Mouse (Mus musculus): ENCODE results near the gene Polr2e. TPM values are rescaled to one million over a fixed set of nuclear protein-coding genes. Genes with fewer than 3 reads are reported as not detected.

The Polr2e gene
- polyA plus RNA-seq, 1 experiment: 216 TPM

DNA sequence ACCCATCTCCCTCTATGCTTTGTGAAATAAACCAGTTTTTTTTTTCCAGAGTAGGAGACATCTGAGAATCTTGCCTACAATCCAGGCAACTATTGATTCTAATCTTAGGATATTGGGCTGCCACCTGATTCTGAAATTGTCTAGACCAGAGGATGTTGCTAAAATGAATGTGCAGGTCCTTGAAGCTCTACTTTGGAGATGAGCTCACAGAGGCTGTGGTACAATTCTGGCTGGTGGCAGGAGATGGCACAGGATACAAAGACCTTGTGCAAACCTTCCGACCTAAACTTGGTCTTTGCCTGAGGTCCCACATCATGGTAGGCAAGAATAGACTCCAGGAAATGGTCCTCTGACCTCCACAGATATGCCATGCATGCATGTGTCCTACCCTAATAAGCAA, 44.0 kb downstream of the Polr2e start:
- no peak for DNase-seq (ENCODE audit: low read depth)
- TF ChIP-seq CTCF (IDR thresholded peaks at IDR 0.05; ENCODE audit: borderline replicate concordance, extremely low read depth, insufficient read depth, insufficient read length): no peak
- no peak for TF ChIP-seq POLR2A (IDR thresholded peaks at IDR 0.05; ENCODE audit: borderline replicate concordance, extremely low read depth, insufficient read depth, insufficient read length, poor library complexity, severe bottlenecking)

GRCm38 (mm10) chr10:79994397-79995115, 45.0 kb downstream of the Polr2e start:
- TF ChIP-seq CTCF (IDR thresholded peaks at IDR 0.05; ENCODE audit: borderline replicate concordance, extremely low read depth, insufficient read depth, insufficient read length) (no peak), POLR2A (IDR thresholded peaks at IDR 0.05; ENCODE audit: borderline replicate concordance, extremely low read depth, insufficient read depth, insufficient read length, poor library complexity, severe bottlenecking) (no peak)
- no peak for DNase-seq (ENCODE audit: low read depth)

- no peak for DNase-seq (ENCODE audit: low read depth)
- TF ChIP-seq CTCF (IDR thresholded peaks at IDR 0.05; ENCODE audit: borderline replicate concordance, extremely low read depth, insufficient read depth, insufficient read length) (peak; percentile 13; the same call in 1 of the 2 replicates), POLR2A (IDR thresholded peaks at IDR 0.05; ENCODE audit: borderline replicate concordance, extremely low read depth, insufficient read depth, insufficient read length, poor library complexity, severe bottlenecking) (no peak)
These were observed 48.0 kb downstream of the Polr2e start for GRCm38 (mm10) chr10:79991548-79991947.

- no peak for DNase-seq (ENCODE audit: low read depth)
- TF ChIP-seq CTCF (IDR thresholded peaks at IDR 0.05; ENCODE audit: borderline replicate concordance, extremely low read depth, insufficient read depth, insufficient read length) (no peak), POLR2A (IDR thresholded peaks at IDR 0.05; ENCODE audit: borderline replicate concordance, extremely low read depth, insufficient read depth, insufficient read length, poor library complexity, severe bottlenecking) (no peak)
These were observed 48.5 kb downstream of the Polr2e start for GRCm38 (mm10) chr10:79991099-79991498.

DNA sequence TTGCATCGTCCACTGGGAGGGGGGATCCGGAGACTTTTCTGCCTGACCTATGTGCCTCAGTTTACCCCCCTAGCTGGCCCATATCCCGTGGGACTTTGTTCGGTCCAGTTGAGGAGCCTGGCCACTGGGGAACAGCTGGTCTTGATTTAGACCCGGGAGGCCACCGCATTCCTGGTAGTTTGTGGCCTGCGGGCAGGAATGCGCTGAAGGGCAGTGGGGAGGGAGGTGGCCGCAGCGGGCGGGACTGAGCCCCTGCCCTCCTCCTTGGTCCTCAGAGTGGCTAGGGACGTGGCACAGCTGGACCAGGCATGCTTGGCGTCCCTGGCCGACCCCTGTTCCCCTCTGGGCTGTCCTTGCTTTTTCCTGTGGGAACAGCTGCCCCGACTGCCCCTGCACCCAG, 49.7 kb downstream of the Polr2e start:
- TF ChIP-seq CTCF (IDR thresholded peaks at IDR 0.05; ENCODE audit: borderline replicate concordance, extremely low read depth, insufficient read depth, insufficient read length) (no peak), POLR2A (IDR thresholded peaks at IDR 0.05; ENCODE audit: borderline replicate concordance, extremely low read depth, insufficient read depth, insufficient read length, poor library complexity, severe bottlenecking) (no peak)
- no peak for DNase-seq (ENCODE audit: low read depth)

DNA sequence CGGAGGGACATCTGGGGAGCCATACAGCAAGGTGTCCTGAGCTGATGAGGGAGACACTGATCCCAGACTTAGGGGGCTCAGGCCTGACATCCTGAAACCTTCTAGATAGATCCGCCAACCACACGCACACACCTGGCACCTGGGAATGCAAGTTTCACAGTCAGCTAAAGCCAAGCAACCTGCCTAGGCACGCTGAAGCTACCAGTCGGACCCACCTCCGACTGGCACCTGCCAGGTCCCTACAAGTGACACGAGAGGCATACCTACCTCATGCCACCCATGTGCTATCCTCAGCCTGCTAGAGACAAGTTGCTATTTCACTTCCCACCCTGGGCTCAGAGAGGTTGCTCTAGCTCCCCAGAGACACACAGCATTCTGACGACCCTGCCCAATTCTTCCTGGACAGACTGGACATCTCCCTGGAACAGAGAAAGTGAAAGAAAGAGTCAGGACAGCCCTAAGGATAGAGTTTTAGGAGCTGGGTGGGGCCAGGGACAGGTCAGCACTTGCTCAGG, 50.3 kb downstream of the Polr2e start:
- TF ChIP-seq POLR2A (IDR thresholded peaks at IDR 0.05; ENCODE audit: borderline replicate concordance, extremely low read depth, insufficient read depth, insufficient read length, poor library complexity, severe bottlenecking) (no peak), CTCF (IDR thresholded peaks at IDR 0.05; ENCODE audit: borderline replicate concordance, extremely low read depth, insufficient read depth, insufficient read length) (no peak)
- no peak for DNase-seq (ENCODE audit: low read depth)

DNA sequence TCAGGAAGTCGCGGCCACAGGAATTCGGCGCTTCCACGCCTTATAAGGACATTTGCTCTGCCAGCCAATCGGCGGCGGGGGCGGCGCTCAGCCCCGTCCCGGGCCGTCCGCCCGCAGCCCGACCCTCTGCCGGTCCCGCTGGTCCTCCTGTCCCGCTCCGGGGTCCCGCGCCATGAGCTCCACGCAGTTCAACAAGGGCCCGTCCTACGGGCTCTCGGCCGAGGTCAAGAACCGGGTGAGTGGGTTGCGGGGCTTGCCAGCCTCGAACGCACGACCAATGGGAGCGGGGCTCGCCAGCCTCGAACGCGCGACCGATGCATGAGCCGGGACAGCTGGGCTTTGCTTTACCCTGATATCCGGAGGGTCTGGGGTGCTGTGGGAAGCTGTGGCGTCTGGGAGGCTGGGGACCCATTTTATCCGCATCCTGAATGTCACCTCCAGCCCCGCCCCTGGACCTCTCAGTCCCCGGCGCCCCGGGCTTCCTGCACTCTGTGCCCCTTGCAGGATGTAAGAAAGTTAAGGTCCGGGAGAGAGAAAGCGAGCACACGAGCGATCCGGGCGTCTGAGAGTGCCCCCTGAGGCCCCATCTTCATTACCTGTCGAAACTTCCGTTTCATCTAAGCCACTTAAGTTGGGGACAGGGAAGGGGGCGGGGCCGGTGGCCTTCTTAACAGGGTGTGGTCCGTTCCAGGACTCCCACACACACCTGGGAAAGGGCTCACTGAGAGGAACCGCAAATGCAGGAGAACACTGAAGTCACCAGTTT, 50.9 kb downstream of the Polr2e start, which contains the start of gene Cnn2:
Gene Cnn2, plus strand, starts transcription at position 79 of the 766 bp plus-strand sequence.
- TF ChIP-seq CTCF (IDR thresholded peaks at IDR 0.05; ENCODE audit: borderline replicate concordance, extremely low read depth, insufficient read depth, insufficient read length): no peak
- TF ChIP-seq POLR2A (IDR thresholded peaks at IDR 0.05; ENCODE audit: borderline replicate concordance, extremely low read depth, insufficient read depth, insufficient read length, poor library complexity, severe bottlenecking): no peak
- DNase-seq (ENCODE audit: low read depth): peak; percentile 24

- TF ChIP-seq CTCF (IDR thresholded peaks at IDR 0.05; ENCODE audit: borderline replicate concordance, extremely low read depth, insufficient read depth, insufficient read length): no peak
- TF ChIP-seq POLR2A (IDR thresholded peaks at IDR 0.05; ENCODE audit: borderline replicate concordance, extremely low read depth, insufficient read depth, insufficient read length, poor library complexity, severe bottlenecking): no peak
- DNase-seq (ENCODE audit: low read depth): no peak
These were observed 51.7 kb downstream of the Polr2e start for GRCm38 (mm10) chr10:79987771-79988505.

- TF ChIP-seq CTCF (IDR thresholded peaks at IDR 0.05; ENCODE audit: borderline replicate concordance, extremely low read depth, insufficient read depth, insufficient read length) (peak; percentile 78), POLR2A (IDR thresholded peaks at IDR 0.05; ENCODE audit: borderline replicate concordance, extremely low read depth, insufficient read depth, insufficient read length, poor library complexity, severe bottlenecking) (no peak)
- DNase-seq (ENCODE audit: low read depth): peak; percentile 80
These were observed 52.6 kb downstream of the Polr2e start for GRCm38 (mm10) chr10:79986963-79987362.

DNA sequence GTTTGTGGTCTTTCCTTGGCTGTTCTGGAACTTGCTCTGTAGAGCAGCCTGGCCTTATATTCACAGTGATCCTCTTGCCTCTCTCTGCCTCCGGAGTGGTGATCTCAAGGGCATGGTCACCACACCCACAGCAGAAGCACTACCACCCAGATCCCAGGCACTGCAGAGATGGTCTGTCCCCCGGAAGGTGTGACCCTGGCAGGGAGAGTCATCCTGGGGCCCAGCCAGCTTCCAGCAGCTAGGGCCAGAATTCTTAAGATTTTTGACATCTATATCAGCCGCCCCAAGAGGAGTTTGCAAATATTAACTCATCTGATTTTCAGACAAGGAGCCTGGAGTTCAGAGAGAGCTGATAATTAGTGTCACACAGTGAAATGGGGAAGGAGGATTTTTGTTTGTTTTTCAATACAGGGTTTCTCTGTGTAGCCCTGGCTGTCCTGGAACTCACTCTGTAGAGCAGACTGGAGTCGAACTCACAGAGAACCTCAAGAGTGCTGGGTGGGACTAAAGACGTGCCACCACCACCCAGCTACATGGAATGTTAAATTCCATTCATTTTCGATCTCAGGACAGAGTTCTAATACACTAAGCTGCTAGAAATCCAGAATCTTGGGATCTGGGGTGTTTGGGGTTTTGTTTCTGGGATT, 53.2 kb downstream of the Polr2e start:
- TF ChIP-seq CTCF (IDR thresholded peaks at IDR 0.05; ENCODE audit: borderline replicate concordance, extremely low read depth, insufficient read depth, insufficient read length) (no peak), POLR2A (IDR thresholded peaks at IDR 0.05; ENCODE audit: borderline replicate concordance, extremely low read depth, insufficient read depth, insufficient read length, poor library complexity, severe bottlenecking) (no peak)

More for the DNA sequence above, 53.2 kb downstream of the Polr2e start:
- DNase-seq (ENCODE audit: low read depth): no peak

Other genes starting within 250 kb of the Polr2e start
- gene Prss57, start 248.8 kb downstream of the Polr2e start, polyA plus RNA-seq (2012; rRNA removed): 0.05 and 0.14 TPM in 2 replicates
- gene Palm, start 246.2 kb downstream of the Polr2e start, polyA plus RNA-seq (2012; rRNA removed): 157 and 219 TPM in 2 replicates
- gene Misp, start 218.8 kb downstream of the Polr2e start, polyA plus RNA-seq (2012; rRNA removed): 0.59 and 1.1 TPM in 2 replicates
- 183 and 194 TPM in 2 replicates for gene Ptbp1, start 185.4 kb downstream of the Polr2e start, polyA plus RNA-seq (2012; rRNA removed)
- 18.0 and 28.0 TPM in 2 replicates for gene Prtn3, start 165.3 kb downstream of the Polr2e start, polyA plus RNA-seq (2012; rRNA removed)
- 805 and 1,208 TPM in 2 replicates for gene Plppr3, start 165.2 kb downstream of the Polr2e start, polyA plus RNA-seq (2012; rRNA removed)
- gene Elane, start 153.5 kb downstream of the Polr2e start, polyA plus RNA-seq (2012; rRNA removed): 0.28 and 0.49 TPM in 2 replicates
- 0.60 and 0.81 TPM in 2 replicates for gene Cfd, start 148.9 kb downstream of the Polr2e start, polyA plus RNA-seq (2012; rRNA removed)
- 84.7 and 92.6 TPM in 2 replicates for gene Med16, start 130.9 kb downstream of the Polr2e start, polyA plus RNA-seq (2012; rRNA removed)
- not detected in 2 replicates for gene Gm26602, start 128.9 kb downstream of the Polr2e start, polyA plus RNA-seq (2012; rRNA removed)
- 4.1 and 4.4 TPM in 2 replicates for gene Kiss1r, start 122.8 kb downstream of the Polr2e start, polyA plus RNA-seq (2012; rRNA removed)
- gene R3hdm4, start 118.6 kb downstream of the Polr2e start, polyA plus RNA-seq (2012; rRNA removed): 195 and 197 TPM in 2 replicates
- 5.2 and 7.0 TPM in 2 replicates for gene Arid3a, start 112.8 kb downstream of the Polr2e start, polyA plus RNA-seq (2012; rRNA removed)
- gene Wdr18, start 79.6 kb downstream of the Polr2e start, polyA plus RNA-seq (2012; rRNA removed): 59.7 and 74.1 TPM in 2 replicates
- 0.20 and 0.38 TPM in 2 replicates for gene Grin3b, start 69.1 kb downstream of the Polr2e start, polyA plus RNA-seq (2012; rRNA removed)
- 221 and 337 TPM in 2 replicates for gene Tmem259, start 55.5 kb downstream of the Polr2e start, polyA plus RNA-seq (2012; rRNA removed)
- gene Cnn2, start 51.2 kb downstream of the Polr2e start, polyA plus RNA-seq (2012; rRNA removed): 21.2 and 30.7 TPM in 2 replicates
- gene Abca7, start 43.3 kb downstream of the Polr2e start, polyA plus RNA-seq (2012; rRNA removed): 12.2 and 12.7 TPM in 2 replicates
- 3.4 and 3.8 TPM in 2 replicates for gene Arhgap45, start 23.1 kb downstream of the Polr2e start, polyA plus RNA-seq (2012; rRNA removed)
- 376 and 484 TPM in 2 replicates for gene Gpx4, start 7.4 kb upstream of the Polr2e start, polyA plus RNA-seq (2012; rRNA removed)
- gene Sbno2, start 65.8 kb upstream of the Polr2e start, polyA plus RNA-seq (2012; rRNA removed): 30.2 and 31.1 TPM in 2 replicates
- gene Stk11, start 76.0 kb upstream of the Polr2e start, polyA plus RNA-seq (2012; rRNA removed): 112 and 127 TPM in 2 replicates
- gene Atp5d, start 98.8 kb upstream of the Polr2e start, polyA plus RNA-seq (2012; rRNA removed): 445 and 501 TPM in 2 replicates
- 152 and 242 TPM in 2 replicates for gene Cbarp, start 101.0 kb upstream of the Polr2e start, polyA plus RNA-seq (2012; rRNA removed)
- 177 and 213 TPM in 2 replicates for gene Midn, start 108.5 kb upstream of the Polr2e start, polyA plus RNA-seq (2012; rRNA removed)
- gene Cirbp, start 126.2 kb upstream of the Polr2e start, polyA plus RNA-seq (2012; rRNA removed): 381 and 490 TPM in 2 replicates
- 18.5 and 21.2 TPM in 2 replicates for gene 1600002K03Rik, start 133.1 kb upstream of the Polr2e start, polyA plus RNA-seq (2012; rRNA removed)
- 57.2 and 66.4 TPM in 2 replicates for gene Efna2, start 139.7 kb upstream of the Polr2e start, polyA plus RNA-seq (2012; rRNA removed)
- gene Mum1, start 186.6 kb upstream of the Polr2e start, polyA plus RNA-seq (2012; rRNA removed): 59.1 and 61.2 TPM in 2 replicates
- gene Ndufs7, start 209.3 kb upstream of the Polr2e start, polyA plus RNA-seq (2012; rRNA removed): 272 and 426 TPM in 2 replicates
- 15.3 and 19.8 TPM in 2 replicates for gene Gamt, start 221.2 kb upstream of the Polr2e start, polyA plus RNA-seq (2012; rRNA removed)
- gene Dazap1, start 221.7 kb upstream of the Polr2e start, polyA plus RNA-seq (2012; rRNA removed): 158 and 207 TPM in 2 replicates